ENCODE assay signal across 19 mouse cellular contexts in genomic region chr7:98888810-98889209, GRCm38 (mm10). TPM values are rescaled to one million over a fixed set of nuclear protein-coding genes. Genes with fewer than 3 reads are reported as not detected.
A peak's percentile ranks its signal among the peaks of the same experiment; 100 is the strongest.
DNase-seq lines count a peak whose midpoint lies in the region; ATAC-seq and TF ChIP-seq lines count a peak whose summit lies in the region.
"Had no signal": no experiment of that assay in that cellular context is flagged by ENCODE, and none has a peak within 500 bp of the region (broad histone marks: within the 10 kb centered on the region; RNA-seq: fewer than 3 reads in every experiment).

No protein-coding gene starts in this region.

- WGBS in midbrain, embryonic 12.5 days = 47% methylated on average over 5 of the region's 5 CpGs
- 76% methylated on average over 5 of the region's 5 CpGs for WGBS in midbrain, embryonic 10.5 days
- WGBS in hindbrain, postnatal 0 days = 23% methylated on average over 5 of the region's 5 CpGs
- 16% methylated on average over 5 of the region's 5 CpGs for WGBS in neural tube, embryonic 15.5 days

- peaks cover 25% of the 10 kb centered on the region for H3K4me1 ChIP-seq in midbrain, embryonic 12.5 days
- H3K4me1 ChIP-seq in midbrain, embryonic 10.5 days = peaks cover 36% of the 10 kb centered on the region
- H3K4me1 ChIP-seq in hindbrain, postnatal 0 days (ENCODE audit: insufficient read depth, low read length) = peaks cover 13% of the 10 kb centered on the region; the same call in 1 of the 2 replicates
- peaks cover 34% of the 10 kb centered on the region for H3K4me1 ChIP-seq in neural tube, embryonic 15.5 days

- no peak for TF ChIP-seq CTCF in hindbrain, postnatal 0 days (IDR thresholded peaks at IDR 0.05; ENCODE audit: low read depth)

- H3K27ac ChIP-seq in midbrain, embryonic 12.5 days (replicated peaks) = peak overlapping the region; percentile 54; the same call in 1 of the 2 replicates
- no peak overlapping the region for H3K27ac ChIP-seq in midbrain, embryonic 10.5 days (replicated peaks)
- peak overlapping the region; percentile 56 for H3K27ac ChIP-seq in hindbrain, postnatal 0 days
- peak overlapping the region; percentile 51 for H3K27ac ChIP-seq in neural tube, embryonic 15.5 days (replicated peaks)
- H3K27ac ChIP-seq: embryonic facial prominence, embryonic 13.5 days; heart, embryonic 13.5 days; limb, embryonic 13.5 days had no signal

- no peak overlapping the region; the same call in 1 of the 2 replicates for H3K4me2 ChIP-seq in midbrain, embryonic 12.5 days (replicated peaks)
- H3K4me2 ChIP-seq in hindbrain, postnatal 0 days (ENCODE audit: low read depth, low read length) = 0 out of 2 replicates have a peak overlapping the region, but pooled peaks have one; percentile 5
- H3K4me2 ChIP-seq in neural tube, embryonic 15.5 days = no peak overlapping the region
- H3K4me2 ChIP-seq: embryonic facial prominence, embryonic 13.5 days; heart, embryonic 13.5 days; limb, embryonic 13.5 days had no signal

- ATAC-seq in midbrain, embryonic 12.5 days (ENCODE audit: low FRiP score, low read depth) = no peak
- ATAC-seq in hindbrain, postnatal 0 days = peak; percentile 60
- peak; percentile 74 for ATAC-seq in neural tube, embryonic 15.5 days (ENCODE audit: low FRiP score)

- no peaks in the 10 kb centered on the region for H3K9me3 ChIP-seq in midbrain, embryonic 12.5 days
- H3K9me3 ChIP-seq in midbrain, embryonic 10.5 days (replicated peaks) = no peaks in the 10 kb centered on the region
- H3K9me3 ChIP-seq in hindbrain, postnatal 0 days (ENCODE audit: low read length) = no peaks in the 10 kb centered on the region
- H3K9me3 ChIP-seq in neural tube, embryonic 15.5 days (replicated peaks) = no peaks in the 10 kb centered on the region
- H3K9me3 ChIP-seq: embryonic facial prominence, embryonic 13.5 days; heart, embryonic 13.5 days; limb, embryonic 13.5 days had no signal

- peak; percentile 42 to 45 for DNase-seq in cerebellum, postnatal 14 days
- DNase-seq in cerebellum, adult 18-20 months = no peak
- no peak for DNase-seq in midbrain, embryonic 10.5 days (ENCODE audit: low spot score)
- DNase-seq in hindbrain, postnatal 0 days (ENCODE audit: low spot score) = peak; percentile 76
- no peak for DNase-seq in lung, adult 18-20 months
- no peak for DNase-seq in layer of hippocampus, postnatal 36 days
- DNase-seq: adrenal gland, postnatal 10 days; cerebellum, postnatal 25 days; gastrocnemius, postnatal 25 days; kidney, adult 8-10 months; kidney, postnatal 4 days; thymus, adult 18-20 months had no signal

- 0 out of 2 replicates have a peak, but pooled peaks cover 4% of the 10 kb centered on the region for H3K27me3 ChIP-seq in midbrain, embryonic 12.5 days
- H3K27me3 ChIP-seq in midbrain, embryonic 10.5 days (ENCODE audit: low read depth, poor library complexity, severe bottlenecking) = peaks cover 7% of the 10 kb centered on the region; the same call in 1 of the 2 replicates
- H3K27me3 ChIP-seq in hindbrain, postnatal 0 days (ENCODE audit: insufficient read depth, low read length) = no peaks in the 10 kb centered on the region
- H3K27me3 ChIP-seq in neural tube, embryonic 15.5 days (replicated peaks) = no peaks in the 10 kb centered on the region; the same call in 1 of the 2 replicates
- H3K27me3 ChIP-seq: CH12.LX; heart, embryonic 13.5 days had no signal

- H3K9ac ChIP-seq in midbrain, embryonic 12.5 days (replicated peaks) = no peak overlapping the region
- H3K9ac ChIP-seq in hindbrain, postnatal 0 days (replicated peaks; ENCODE audit: low read length) = no peak overlapping the region
- no peak overlapping the region for H3K9ac ChIP-seq in neural tube, embryonic 15.5 days (replicated peaks)
- H3K9ac ChIP-seq: embryonic facial prominence, embryonic 13.5 days; heart, embryonic 13.5 days; limb, embryonic 13.5 days had no signal

- H3K4me3 ChIP-seq in midbrain, embryonic 12.5 days = no peak overlapping the region
- no peak overlapping the region for H3K4me3 ChIP-seq in midbrain, embryonic 10.5 days
- no peak overlapping the region for H3K4me3 ChIP-seq in hindbrain, postnatal 0 days (ENCODE audit: low read length)
- H3K4me3 ChIP-seq in neural tube, embryonic 15.5 days (replicated peaks) = no peak overlapping the region
- H3K4me3 ChIP-seq: embryonic facial prominence, embryonic 13.5 days; heart, embryonic 13.5 days; limb, embryonic 13.5 days had no signal

- H3K36me3 ChIP-seq in midbrain, embryonic 12.5 days = no peaks in the 10 kb centered on the region
- no peaks in the 10 kb centered on the region for H3K36me3 ChIP-seq in midbrain, embryonic 10.5 days
- H3K36me3 ChIP-seq in hindbrain, postnatal 0 days (ENCODE audit: insufficient read depth, low read length) = no peaks in the 10 kb centered on the region
- H3K36me3 ChIP-seq in neural tube, embryonic 15.5 days = no peaks in the 10 kb centered on the region

RNA-seq across cellular contexts. Expression of gene Wnt11, which starts 53.9 kb away (rescaled TPM):
- 2.9 TPM in 2 replicates for polyA plus RNA-seq in midbrain, embryonic 12.5 days (2016; fragmentation: Nextera tagmentation; extraction: Ambion mirVana)
- 0.62 and 0.70 TPM in 2 replicates for polyA plus RNA-seq in midbrain, embryonic 10.5 days (2016; fragmentation: Nextera tagmentation; extraction: Ambion mirVana)
- total RNA-seq in hindbrain, postnatal 0 days (2014; rRNA removed) = 11.4 and 17.2 TPM in 2 replicates
- polyA plus RNA-seq in hindbrain, postnatal 0 days (2015; fragmentation: Nextera tagmentation; extraction: Ambion mirVana) = 2.2 and 2.8 TPM in 2 replicates
- polyA plus RNA-seq in neural tube, embryonic 15.5 days (2015; fragmentation: Nextera tagmentation; extraction: Ambion mirVana) = 1.9 and 2.5 TPM in 2 replicates
- total RNA-seq in layer of hippocampus, postnatal 36 days (2021) = 1 to 10 TPM; 1.6 to 2.0 TPM
- total RNA-seq: hematopoietic stem cell, adult 5-6 weeks had no signal

Comparison
In these comparisons a context has a peak if more than half of its experiments do, and no peak if none do; other contexts are left out.
1. DNase-seq: peak in cerebellum, postnatal 14 days (2 of 2) and hindbrain, postnatal 0 days (single experiment); none in cerebellum, adult 18-20 months (0 of 2), midbrain, embryonic 10.5 days (single experiment), lung, adult 18-20 months (0 of 2) and layer of hippocampus, postnatal 36 days (0 of 2).